Mouse (Mus musculus): ENCODE data around the gene Nedd9.
"Not testable (repeated sequence)": the region's sequence is repeated elsewhere in the genome, so short reads cannot be mapped to it uniquely, and the experiment has no call there.

Nedd9 gene

DNA sequence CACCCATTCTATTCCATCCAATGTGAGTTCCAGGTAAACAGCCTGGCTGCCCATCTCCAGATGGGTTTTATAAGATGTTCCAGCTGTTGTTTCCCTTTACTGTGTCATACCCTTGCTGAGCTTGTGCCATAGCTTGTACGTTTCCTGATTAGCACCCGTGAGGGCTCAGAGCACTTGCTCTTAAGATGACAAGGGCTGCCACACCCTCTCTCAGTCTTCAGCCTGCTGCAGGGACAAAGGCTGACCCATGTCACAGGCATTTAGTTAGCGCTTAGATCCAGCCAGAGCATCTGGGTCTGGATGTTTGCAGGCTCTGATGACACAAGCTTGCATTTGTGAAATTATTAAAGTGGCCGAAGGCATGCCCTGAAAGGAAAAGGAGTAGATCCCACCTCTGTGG, 187.1 kb downstream of the Nedd9 start:
- in situ Hi-C loops (cut with MseI, MboI) = no loop called here

DNA sequence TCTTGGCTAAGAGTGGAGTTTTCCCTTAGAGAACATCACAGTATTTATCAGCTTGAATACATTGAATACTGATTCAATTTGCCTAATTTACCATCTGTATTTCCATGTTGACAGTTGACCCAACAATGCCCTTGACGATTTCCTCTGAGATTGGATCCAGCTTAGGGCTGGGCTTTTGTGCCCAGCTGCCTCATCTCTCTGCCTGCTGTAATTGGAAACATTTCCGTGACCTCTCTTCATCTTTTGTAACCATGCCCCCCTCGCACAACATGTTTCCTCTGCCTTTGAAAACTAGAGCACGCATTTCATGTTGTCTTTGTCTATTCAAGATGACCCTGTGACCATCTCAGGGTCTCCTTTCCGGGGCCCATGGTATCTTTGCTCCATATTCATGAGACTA, 188.2 kb downstream of the Nedd9 start:
- in situ Hi-C loops (cut with MseI, MboI) = no loop called here

DNA sequence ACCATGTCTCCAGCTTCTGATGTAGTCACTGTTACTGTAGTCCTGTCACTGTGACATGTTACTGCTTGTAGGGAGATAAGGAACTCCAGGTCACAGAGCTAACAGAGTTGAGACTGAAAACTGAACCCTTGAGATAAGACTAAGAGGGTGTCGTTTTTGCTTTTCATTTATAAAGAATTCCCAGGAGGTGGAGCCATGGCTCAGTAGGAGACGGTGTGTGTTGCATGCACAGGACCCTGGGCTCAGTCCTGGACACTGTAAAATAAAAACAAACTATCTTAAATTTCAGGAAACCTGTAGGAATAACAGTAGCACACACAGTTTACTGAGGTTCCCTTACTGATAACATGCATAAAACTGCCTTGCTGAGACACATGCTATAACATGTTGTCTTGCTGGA, 188.6 kb downstream of the Nedd9 start:
- in situ Hi-C loops (cut with MseI, MboI) = no loop called here

DNA sequence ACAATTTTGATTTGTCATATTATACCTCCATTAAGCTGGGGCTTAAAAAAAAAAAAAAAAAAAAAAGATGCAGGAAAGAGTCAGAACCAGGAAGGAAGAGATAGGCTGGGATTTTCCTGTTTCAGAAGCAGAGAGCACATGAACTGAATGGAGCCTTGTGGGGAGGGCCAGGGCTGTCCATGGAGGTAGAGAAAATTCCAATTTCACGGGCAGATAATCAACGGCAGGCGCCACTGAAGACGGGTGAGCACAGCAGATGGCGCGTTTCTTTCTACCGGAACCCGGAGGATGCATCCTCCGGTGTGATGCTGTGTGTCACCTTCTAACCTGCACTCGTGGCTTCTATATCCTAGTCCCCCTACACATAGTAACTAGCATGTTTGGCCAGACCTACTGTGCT, 190.8 kb downstream of the Nedd9 start:
- in situ Hi-C loops (cut with MseI, MboI) = no loop called here

DNA sequence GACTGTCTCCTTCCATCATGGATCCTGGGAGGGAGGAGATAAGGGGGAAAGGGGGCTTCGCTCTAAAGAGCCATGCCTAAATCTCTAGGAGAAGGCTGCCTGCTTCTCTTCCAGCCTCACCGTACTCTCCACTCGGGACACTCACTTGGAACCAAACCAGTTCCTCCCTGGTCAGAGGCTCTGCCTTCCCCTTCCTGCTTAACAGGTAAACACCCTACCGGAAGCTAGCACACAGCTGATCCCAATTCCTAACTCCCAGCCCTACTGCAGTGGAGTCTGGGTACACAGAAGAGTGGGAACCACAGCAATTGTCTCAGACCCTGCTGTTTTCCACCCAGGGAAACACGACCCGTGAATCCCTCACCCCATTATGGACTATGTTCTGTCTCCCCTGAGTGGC, 191.3 kb downstream of the Nedd9 start:
- in situ Hi-C loops (cut with MseI, MboI) = no loop called here

DNA sequence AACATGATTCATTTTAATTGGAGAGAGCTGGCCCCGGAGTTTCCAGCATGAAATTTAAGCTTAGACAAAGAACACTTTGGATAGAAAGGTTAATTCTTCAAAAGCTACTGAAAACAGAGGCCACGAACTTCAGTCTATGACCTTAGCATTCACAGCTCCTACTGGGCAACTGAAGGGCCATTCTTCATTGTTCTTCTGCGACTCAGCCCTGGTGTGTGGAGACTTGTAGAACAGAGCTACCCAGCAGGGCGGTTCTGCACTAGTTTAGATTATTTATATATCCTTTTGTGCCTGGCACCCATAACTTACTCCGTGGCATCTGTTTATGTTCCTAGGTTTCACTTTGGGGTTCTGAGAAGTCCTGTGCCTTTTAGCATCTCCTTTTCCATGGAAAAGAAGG, 193.6 kb downstream of the Nedd9 start:
- in situ Hi-C loops (cut with MseI, MboI) = no loop called here

DNA sequence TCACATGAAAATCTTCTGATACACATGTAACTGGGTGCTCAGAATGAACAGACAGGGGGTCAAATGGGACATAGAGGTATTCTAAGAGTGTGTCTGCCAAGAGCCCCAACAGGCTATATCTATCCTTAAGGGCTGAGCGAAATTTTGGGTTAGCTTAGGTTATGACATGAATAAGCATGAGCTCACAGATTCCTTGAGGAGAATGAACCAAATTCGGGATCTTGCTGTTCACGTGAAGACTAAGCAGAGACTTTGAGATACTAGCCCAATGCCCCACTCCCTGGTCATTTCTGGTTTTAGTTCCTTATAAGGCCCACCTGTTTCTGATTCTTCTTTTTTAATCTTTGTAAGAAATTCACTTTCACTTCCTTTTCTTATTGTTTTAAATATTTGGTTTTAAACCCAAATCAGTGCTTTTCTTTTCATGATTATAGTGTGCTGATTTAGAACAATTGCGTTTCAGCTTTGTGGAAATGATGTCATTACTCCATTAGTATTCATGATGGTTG, 195.6 kb downstream of the Nedd9 start:
- in situ Hi-C loops (cut with MseI, MboI) = no loop called here

DNA sequence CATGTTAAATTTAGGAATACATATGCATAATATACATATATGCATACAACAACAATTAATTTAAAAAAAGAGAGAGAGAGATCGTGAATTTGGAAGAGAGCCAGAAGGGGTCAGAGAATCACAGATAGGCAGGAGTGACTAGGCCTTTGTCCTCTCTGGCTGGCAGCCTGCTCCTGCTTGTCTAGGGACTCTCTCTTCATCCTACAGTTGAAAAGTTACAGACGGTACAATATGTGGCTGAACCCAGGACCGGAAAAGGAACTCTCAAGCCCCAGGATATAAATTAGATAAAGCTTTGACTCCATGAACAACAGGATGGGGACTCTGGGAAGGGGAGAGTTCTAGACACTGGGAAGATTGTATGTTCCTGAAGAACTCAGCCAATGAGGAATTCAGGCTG, 200.9 kb downstream of the Nedd9 start:
- in situ Hi-C loops (cut with MseI, MboI) = no loop called here

DNA sequence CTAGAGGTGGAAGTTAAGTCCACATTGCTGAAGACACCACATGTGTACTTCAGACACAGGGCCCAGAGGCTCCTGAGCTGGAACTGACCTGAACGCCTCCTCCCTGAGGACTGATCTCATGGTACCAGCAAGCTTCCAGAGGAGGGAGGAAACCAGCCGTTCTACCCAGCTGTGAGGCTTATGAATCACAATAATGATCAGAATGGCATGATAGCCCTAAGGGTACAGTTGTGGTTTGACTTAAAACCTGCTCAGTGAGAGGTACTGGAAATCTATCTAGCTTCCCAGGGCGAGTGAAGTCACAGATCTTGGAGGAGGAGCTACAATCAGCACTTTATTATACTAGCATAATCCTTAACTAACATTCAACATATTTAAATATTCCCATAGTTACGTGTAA, 201.7 kb downstream of the Nedd9 start:
- in situ Hi-C loops (cut with MseI, MboI) = no loop called here

DNA sequence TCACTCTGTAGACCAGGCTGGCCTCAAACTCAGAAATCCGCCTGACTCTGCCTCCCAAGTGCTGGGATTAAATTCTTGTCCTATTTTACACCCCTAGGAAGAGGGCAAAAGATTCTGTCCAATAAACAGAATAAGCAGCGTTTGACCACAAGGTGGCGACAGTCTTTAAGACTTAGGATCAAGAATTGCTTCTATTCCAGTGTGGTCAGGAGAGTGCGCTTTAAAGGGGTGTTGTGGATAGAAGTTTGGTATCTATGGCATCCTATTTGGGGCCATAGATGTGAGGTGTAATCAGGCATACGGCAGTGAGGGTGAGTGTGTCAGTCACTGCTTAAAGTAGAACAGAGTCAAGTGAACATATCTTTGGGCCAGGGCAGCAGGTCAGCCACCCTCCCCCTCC, 203.9 kb downstream of the Nedd9 start:
- in situ Hi-C loops (cut with MseI, MboI) = loop anchor here (5.0 kb wide), 1 partner anchor 289 kb away; no protein-coding TSS in a partner anchor

DNA sequence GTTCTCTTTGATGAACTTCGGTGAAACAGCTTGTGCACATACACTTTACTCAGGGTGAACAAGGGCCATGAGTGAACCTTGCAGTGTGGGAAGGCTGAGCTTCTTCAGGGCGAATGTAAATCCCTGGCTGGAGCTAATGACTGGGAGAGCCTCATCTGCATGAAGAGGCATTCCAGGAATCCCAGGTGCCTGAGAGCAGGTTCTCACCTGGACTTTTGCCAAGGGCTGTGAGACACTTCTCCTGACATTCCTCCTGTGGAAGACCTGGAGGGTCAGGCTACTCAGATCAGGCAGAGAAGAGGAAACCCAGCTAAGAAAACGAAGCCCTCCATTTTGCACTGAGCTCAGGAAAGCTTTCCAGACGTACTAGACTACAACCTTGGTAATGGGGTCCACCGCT, 206.5 kb downstream of the Nedd9 start:
- in situ Hi-C loops (cut with MseI, MboI) = loop anchor here (5.0 kb wide), 1 partner anchor 292 kb away; no protein-coding TSS in a partner anchor

DNA sequence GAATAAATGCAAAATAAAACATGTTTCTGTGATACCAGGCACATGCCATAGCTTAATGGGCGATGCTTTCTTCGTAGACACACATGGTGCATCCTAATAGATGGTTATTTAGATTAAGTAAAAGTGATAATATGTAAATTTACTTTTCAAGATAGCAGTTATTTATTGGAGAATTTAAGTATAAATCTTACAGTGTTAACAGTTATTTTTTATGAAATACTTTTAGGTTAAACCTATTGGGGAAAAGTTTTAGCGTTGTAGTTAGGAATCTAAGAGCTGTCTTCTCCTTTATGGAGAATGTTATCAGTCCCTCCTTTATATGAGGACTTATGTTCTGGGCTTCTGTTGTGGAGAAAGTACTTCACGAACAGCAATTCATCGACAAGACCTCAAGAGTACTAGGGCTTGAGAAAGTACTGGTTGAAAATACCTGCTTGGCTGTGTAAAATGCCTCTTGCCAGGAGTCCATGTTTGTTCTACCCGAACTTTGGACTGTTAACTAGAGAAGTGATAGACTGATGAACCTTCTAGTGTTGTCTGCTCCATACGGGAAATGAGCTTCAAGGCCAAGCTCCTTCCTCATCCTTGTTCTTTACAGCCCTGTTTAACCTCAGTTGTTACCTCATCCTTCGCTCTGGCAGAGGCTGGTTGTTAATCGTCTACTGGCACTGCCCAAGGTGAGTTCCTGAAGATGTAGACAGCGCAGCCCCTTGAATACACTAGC, 213.1 kb downstream of the Nedd9 start, which contains the start of gene Gm17364:
Gm17364 (minus strand) TSS at position 51 of the 724 bp plus-strand sequence.
- in situ Hi-C loops (cut with MseI, MboI) = no loop called here

DNA sequence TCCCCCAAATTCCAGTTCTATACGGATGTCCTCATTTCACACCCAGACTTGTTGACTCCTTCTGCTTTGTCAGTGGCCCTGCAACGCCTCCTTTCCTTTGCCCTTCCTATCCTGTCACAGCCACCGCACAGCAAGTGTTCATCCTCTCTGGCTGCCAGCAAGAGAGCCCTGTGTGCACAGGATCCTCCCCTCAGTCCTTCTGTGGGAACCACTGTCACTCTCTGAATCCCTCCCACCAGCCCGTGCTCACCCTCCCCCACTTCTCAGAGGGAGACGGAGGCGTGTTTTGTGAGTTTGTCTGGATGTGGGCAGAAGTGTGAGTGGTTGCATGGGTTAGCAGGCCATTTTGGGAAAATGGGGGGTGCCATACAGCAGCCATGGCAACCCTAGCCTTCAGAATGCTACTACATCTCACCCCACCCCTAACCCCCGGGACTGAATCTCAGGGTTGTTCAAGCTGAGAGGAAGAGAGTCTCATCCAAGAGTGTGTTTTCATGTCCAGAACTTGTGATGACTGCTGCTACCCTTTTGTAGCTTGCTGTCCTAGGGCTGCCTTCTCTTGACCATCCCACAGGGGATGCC, 219.2 kb downstream of the Nedd9 start:
- in situ Hi-C loops (cut with MseI, MboI) = no loop called here

DNA sequence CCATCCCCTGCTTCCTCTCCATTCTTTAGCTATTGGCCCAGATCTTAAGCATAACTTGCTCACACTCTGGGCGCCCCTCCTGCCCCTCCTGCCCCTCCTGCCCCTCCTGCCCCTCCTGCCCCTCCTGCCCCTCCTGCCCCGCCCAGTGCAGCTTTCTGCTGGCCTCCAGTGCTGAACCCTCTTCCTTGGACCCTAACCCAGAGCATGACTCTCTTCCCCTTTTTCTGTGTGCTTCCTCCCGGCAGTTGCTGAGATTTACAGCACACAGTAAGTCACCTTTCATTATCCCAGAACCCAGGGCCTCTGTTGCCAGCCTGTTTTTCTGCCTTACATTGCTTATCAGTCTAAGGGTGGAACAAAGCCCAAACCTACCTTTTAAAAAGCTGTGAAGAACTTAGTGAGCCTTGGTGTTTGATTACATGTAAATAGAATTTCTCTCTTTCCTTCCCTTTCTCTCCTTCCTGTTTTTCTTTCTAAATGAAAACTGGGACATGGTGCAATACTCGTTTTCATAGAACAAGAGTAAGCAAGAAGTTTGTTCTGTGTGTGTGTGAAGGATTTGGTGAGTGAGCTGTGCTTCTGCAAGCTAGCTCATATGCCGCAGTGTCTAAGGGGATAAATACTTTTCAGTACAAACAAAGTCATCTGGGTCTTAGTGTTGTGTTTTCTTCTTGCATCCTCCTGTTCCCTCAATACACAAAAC, 223.7 kb downstream of the Nedd9 start:
- in situ Hi-C loops (cut with MseI, MboI) = no loop called here

DNA sequence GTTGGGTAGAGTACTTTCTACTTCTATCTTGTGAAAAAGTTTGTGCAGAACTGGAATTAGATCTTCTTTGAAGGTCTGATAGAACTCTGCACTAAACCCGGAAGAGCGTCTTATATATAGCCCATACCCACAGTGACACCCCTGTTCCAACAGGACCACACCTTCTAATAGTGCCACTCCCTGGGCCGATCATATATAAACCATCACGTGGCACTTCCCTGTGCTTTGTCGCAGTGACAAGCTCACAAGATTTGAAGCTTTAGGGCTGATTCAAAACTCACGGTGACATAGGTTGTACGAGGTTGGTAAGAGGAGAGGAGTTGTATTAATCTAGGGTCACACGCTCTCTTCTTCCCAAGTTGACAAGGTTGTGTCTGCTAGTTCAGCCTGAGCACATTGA, 225.5 kb downstream of the Nedd9 start:
- in situ Hi-C loops (cut with MseI, MboI) = not testable (repeated sequence)

Measured in mouse trophoblast stem cell (cell line).